Mouse (Mus musculus): ENCODE measurements around the gene Clip2.

DNA sequence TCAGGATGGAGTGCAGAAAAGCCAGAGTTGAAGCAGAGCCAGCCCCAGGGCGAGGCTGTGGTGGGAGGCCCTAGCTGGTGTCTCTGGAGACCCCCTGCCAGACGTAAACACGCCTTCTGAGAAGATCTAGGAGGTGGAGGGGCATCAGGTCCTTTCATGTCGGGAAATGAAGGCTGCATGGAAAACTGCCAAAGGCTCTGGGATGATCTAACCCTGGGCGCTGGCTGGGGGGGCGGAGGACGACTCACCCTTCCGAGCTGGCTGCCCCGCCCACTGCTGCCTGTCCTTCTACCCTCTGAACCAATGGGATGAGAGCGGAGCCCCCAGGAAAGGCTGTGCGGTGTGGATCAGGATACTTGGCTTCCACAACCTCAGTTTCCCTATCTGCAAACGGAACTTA lies 112.1 kb downstream of the Clip2 start:
- no peak for TF ChIP-seq EP300 (optimal IDR thresholded peaks at IDR 0.05)
- TF ChIP-seq CTCF (IDR thresholded peaks at IDR 0.05; ENCODE audit: low read depth), result no peak

All from stomach, postnatal 0 days (tissue).